Mouse (Mus musculus) erythroblast, adult 5-6 weeks (primary cell): ENCODE results near the gene Gm3409. TPM values are rescaled to one million over a fixed set of nuclear protein-coding genes. Genes with fewer than 3 reads are reported as not detected.
"Not testable (repeated sequence)": the region's sequence is repeated elsewhere in the genome, so short reads cannot be mapped to it uniquely, and the experiment has no call there.

ENCODE experiments used
- ATAC-seq: replicated peaks from 2 replicates; pipeline ENCODE4 v1.8.0; 2016; ENCODE audit warnings: moderate number of reproducible peaks, mild to moderate bottlenecking, moderate TSS enrichment, inconsistent platforms; ENCODE audit not compliant: poor library complexity, low FRiP score, severe bottlenecking
- total RNA-seq, 2 experiments: library from RNA; stranded (forward) in 1 of 2; stranded (reverse) in 1 of 2; fragments of 150-400 nt in 1 of 2; fragments of 200-764, 138-1000 nt in 1 of 2; gene quantifications; 2 replicates each; pipeline versions ENCODE4 v1.2.3 to v1.2.4; 2015 to 2017; ENCODE audit warnings: low replicate concordance in 2 of 2

Gm3409 gene
- total RNA-seq (2015; ENCODE audit: low replicate concordance) (not detected in 2 replicates), total RNA-seq (2017; ENCODE audit: low replicate concordance) (not detected in 2 replicates)

DNA sequence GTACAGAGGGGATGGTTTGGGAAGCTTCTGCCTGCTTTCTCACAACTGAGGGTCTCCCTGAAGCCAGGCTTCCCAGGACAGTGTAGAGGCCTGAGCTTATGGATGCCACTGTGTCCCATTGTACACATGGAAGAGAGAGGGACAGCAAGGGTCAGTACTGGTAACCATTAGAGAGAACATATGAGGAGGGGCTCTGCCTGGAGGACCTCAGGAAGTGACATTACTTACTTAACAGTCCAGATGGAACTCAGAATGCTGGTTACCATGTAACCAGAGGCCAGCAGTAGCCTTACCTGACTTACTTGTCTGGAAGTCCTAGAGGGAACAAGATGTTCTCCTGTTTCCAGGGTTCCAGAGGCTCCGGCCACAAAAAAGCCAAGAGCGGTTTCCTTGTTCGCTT, at the start of gene Gm3409:
Gene Gm3409, plus strand, starts transcription at position 301 of the 400 bp plus-strand sequence.
- not testable (repeated sequence) for ATAC-seq

DNA sequence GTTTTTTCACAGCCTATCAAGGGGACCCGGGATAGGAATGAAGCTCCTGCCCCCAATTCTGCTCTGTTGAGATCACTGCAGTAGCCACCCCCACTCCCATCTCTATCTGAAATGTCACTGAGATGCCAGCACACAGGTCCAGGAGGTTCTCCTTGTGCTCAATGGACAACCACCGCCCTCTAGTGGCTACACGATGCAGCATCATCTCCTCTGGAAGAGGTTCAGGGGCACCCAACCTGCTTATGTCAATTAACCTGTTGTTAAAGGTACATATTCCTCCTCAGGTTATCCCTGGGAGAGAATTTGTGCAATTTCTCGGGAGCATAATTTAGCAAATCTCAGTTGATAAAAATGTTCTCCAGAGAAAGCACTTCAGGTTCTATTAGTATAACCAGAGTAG, 48.5 kb upstream of the Gm3409 start:
- not testable (repeated sequence) for ATAC-seq

DNA sequence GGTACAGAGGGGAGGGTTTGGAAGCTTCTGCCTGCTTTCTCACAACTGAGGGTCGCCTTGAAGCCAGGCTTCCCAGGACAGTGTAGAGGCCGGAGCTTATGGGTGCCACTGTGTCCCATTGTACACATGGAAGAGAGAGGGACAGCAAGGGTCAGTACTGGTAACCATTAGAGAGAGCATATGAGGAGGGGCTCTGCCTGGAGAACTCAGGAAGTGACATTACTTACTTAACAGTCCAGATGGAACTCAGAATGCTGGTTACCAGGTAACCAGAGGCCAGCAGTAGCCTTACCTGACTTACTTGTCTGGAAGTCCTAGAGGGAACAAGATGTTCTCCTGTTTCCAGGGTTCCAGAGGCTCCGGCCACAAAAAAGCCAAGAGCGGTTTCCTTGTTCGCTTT, 46.4 kb upstream of the Gm3409 start, which contains the start of gene Gm6370:
Gene Gm6370, plus strand, starts transcription at position 301 of the 400 bp plus-strand sequence.
- ATAC-seq, result not testable (repeated sequence)

DNA sequence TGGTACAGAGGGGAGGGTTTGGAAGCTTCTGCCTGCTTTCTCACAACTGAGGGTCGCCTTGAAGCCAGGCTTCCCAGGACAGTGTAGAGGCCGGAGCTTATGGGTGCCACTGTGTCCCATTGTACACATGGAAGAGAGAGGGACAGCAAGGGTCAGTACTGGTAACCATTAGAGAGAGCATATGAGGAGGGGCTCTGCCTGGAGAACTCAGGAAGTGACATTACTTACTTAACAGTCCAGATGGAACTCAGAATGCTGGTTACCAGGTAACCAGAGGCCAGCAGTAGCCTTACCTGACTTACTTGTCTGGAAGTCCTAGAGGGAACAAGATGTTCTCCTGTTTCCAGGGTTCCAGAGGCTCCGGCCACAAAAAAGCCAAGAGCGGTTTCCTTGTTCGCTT, 35.3 kb upstream of the Gm3409 start, which contains the start of gene 4930449I24Rik:
Gene 4930449I24Rik, plus strand, starts transcription at position 301 of the 400 bp plus-strand sequence.
- not testable (repeated sequence) for ATAC-seq

DNA sequence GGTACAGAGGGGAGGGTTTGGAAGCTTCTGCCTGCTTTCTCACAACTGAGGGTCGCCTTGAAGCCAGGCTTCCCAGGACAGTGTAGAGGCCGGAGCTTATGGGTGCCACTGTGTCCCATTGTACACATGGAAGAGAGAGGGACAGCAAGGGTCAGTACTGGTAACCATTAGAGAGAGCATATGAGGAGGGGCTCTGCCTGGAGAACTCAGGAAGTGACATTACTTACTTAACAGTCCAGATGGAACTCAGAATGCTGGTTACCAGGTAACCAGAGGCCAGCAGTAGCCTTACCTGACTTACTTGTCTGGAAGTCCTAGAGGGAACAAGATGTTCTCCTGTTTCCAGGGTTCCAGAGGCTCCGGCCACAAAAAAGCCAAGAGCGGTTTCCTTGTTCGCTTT, 23.6 kb upstream of the Gm3409 start, which contains the start of gene Gm3402:
Gene Gm3402, plus strand, starts transcription at position 301 of the 400 bp plus-strand sequence.
- not testable (repeated sequence) for ATAC-seq

DNA sequence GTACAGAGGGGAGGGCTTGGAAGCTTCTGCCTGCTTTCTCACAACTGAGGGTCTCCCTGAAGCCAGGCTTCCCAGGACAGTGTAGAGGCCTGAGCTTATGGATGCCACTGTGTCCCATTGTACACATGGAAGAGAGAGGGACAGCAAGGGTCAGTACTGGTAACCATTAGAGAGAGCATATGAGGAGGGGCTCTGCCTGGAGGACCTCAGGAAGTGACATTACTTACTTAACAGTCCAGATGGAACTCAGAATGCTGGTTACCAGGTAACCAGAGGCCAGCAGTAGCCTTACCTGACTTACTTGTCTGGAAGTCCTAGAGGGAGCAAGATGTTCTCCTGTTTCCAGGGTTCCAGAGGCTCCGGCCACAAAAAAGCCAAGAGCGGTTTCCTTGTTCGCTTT, 11.9 kb upstream of the Gm3409 start, which contains the start of gene Gm3404:
Gene Gm3404, plus strand, starts transcription at position 301 of the 400 bp plus-strand sequence.
- not testable (repeated sequence) for ATAC-seq

DNA sequence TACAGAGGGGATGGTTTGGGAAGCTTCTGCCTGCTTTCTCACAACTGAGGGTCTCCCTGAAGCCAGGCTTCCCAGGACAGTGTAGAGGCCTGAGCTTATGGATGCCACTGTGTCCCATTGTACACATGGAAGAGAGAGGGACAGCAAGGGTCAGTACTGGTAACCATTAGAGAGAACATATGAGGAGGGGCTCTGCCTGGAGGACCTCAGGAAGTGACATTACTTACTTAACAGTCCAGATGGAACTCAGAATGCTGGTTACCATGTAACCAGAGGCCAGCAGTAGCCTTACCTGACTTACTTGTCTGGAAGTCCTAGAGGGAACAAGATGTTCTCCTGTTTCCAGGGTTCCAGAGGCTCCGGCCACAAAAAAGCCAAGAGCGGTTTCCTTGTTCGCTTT, 18.4 kb downstream of the Gm3409 start, which contains the start of gene Gm3415:
Gene Gm3415, plus strand, starts transcription at position 301 of the 400 bp plus-strand sequence.
- not testable (repeated sequence) for ATAC-seq

DNA sequence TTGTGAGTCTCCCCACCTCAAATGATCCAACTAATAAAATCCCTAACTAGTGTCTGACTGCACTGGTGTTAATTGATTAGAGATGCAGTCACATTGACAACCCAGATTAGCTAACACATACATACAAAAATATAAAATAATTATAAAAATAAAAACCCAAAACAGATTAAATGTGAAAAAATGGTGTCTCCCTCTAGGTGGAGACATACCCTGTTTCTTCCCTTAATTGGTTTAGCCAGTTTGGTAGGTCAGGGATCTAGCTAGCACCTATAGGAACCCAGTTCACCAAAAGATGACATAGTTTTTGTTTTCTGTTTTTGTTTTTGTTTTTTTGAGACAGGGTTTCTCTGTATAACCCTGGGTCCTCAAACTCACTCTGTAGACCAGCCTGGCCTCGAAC, 26.8 kb downstream of the Gm3409 start:
- no peak for ATAC-seq

DNA sequence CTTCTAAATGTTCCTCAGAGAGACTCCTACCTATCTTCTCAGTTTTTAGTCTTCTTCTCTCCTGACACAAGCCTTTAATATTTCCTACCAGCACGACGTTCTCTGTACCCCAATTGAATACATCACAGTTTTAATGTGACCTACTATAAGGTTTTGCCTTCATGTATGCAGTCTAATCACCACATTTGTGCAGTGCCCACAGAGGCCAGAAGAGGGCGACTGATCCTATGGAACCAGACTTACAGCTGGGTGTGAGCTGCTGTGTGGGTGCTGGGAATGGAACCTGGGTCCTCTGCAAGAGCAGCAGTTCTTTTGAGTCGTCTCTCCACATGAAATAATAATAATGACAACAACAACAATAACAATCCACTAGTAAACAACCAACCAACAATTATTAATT, 29.6 kb downstream of the Gm3409 start:
- no peak for ATAC-seq

DNA sequence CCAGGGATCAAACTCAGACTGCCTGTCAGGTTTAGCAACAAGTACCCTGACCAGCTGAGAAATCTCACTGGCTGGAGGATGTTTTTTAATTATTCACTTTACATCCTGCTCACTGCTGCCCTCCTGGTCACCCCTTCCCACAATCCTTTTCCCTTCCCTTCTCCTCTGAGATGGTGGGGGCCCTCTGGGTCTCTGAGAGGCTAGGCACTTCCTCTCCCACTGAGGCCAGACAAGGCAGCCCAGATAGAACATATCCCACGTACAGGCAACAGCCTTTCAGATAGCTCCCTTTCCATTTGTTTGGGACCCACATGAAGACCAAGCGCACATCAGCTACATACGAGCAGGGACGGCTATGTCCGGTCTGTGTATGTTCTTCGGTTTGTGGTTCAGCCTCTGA, 32.7 kb downstream of the Gm3409 start:
- not testable (repeated sequence) for ATAC-seq

DNA sequence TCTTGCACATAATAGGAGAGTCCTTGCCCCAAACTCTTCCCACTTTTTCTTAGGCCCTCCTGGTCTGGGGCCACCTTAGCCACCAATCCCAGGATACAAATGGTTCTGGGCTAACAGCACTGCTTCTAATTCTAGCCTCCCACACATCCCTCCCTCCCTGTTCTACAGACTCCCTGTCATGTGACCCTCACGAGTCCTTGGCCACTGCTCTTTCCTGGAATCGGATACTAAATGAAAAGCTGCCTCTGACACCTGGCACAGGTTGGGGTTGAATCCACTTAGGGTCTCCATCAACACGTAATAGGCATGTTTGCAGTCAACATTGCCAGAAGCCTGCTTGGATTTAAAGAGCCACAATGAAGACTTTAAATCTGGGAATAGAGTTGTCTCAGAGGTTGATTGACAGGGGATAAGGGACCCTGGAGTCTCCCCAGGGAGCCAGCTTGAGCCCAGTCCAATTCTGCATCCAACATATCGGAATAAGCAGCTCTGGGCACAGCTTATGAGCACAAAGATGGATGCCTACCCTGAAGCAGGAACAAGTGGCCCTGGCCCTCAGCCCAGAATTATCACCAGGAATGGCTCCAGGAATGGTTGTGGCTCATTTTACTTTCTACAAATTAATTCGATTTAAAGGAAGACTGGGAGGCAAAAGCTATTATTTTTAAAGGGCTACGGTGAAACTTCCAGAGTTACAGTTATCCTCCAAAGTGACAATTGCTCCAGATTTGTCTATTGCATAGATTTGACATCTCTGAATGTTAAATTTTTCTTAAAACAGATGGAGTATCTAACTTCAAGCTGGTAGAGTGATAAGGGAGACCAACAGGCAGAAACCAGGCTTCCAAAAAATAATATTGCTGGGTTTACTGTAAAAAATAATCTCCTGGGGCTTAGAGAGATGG, 34.6 kb downstream of the Gm3409 start:
- not testable (repeated sequence) for ATAC-seq

DNA sequence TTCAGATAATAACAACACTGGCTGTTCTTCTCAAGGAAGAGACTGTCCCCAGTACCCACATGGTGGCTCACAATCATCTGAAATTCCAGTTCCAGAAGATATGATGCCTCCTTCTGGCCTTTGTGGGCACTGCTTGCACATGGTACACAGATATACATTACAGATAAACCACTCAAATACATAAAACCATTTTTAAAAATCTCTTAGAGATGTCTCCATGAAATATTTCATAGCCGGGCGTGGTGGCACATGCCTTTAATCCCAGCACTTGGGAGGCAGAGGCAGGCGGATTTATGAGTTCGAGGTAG, 35.2 kb downstream of the Gm3409 start:
- ATAC-seq, result not testable (repeated sequence)

DNA sequence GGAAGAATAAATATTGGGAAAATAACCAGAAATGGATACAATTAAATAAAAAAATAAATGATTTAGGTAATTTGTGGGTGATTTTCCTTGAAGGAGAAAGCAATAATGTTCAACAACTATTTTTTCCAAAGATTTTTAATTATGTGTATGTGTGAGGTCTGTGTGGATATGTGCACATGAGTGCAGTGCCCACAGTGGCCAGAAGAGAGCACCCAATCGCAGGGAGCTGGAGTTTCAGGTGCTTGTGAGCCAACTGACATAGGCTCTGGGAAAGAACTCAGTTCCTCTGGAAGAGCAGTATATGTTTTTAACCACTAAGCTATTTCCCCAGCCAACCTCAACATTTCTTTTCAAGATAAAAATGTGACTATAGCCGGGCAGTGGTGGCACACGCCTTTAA, 39.2 kb downstream of the Gm3409 start:
- ATAC-seq, result no peak

DNA sequence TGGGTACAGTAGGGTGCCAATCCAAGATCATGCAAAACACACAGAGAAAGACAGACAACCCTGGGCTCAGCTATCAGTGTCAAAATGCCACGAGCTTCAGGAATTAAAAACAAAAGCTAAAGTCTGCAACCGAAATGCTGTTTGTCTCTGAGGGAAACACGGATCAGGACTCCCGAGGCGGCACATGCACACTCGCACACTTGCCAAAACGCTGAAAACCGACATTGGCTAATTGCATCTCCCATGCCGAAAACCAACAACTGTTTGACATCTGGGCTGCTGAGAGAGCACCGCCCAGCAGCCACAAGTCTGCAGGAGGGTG, 46.7 kb downstream of the Gm3409 start:
- ATAC-seq, result no peak

DNA sequence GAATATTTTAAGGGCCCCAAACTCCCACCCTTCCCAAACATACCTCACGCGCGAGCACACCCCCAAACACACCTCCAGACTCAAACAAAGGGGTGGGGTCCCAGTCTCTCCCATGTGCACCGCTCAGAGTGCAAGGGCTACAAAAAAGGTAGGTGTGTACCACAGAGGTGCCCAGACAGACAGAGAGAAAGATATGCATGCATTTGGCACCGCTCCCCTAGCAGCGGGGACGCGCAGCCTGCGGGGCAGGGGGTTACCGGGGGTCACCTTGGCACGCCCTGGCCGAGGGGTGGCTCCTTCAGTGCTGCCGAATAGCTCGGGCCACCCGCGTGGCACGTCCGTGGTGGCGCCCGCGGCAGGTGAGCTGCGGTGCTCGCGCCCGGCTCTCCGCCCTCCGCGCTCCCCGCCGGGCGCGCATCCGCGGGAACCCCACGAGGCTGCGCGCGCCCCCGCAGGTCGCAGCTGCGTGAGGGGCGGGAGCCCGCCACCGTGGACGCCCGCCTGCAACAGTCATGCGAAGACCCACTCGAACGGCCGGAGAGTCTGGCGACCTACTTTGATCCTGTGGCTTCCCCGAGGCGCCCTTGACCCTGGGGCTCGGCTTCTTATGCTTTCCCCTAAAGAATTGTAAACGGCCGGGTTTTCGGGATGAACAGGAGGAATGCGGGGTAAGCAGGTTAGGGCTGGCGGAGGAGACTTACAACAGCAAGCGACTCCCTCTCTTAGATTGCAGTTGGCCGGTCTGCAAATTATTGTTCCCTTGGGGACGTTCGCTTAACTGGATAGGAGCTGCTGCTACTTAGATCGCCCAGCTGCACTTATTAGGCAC, 47.2 kb downstream of the Gm3409 start, which contains the start of gene Gpr12:
Gene Gpr12, minus strand, starts transcription at position 762 of the 829 bp plus-strand sequence.
- no peak for ATAC-seq

DNA sequence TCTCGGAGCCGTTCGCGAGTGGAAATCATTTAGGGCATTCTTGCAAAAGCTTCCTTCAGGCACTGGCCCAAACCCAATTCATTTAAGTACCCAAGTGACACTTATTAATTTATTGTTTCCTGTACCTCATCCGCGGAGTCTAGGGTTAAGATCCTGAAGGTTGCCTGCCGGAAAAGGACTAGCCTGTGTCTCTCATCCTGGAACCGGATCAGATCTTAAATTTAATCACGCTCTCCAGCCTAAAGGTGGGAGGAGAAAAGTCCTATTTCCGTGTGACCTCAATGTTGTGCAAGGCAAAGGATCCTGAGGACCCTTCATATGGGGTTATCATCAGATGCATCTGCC, 47.8 kb downstream of the Gm3409 start:
- no peak for ATAC-seq

DNA sequence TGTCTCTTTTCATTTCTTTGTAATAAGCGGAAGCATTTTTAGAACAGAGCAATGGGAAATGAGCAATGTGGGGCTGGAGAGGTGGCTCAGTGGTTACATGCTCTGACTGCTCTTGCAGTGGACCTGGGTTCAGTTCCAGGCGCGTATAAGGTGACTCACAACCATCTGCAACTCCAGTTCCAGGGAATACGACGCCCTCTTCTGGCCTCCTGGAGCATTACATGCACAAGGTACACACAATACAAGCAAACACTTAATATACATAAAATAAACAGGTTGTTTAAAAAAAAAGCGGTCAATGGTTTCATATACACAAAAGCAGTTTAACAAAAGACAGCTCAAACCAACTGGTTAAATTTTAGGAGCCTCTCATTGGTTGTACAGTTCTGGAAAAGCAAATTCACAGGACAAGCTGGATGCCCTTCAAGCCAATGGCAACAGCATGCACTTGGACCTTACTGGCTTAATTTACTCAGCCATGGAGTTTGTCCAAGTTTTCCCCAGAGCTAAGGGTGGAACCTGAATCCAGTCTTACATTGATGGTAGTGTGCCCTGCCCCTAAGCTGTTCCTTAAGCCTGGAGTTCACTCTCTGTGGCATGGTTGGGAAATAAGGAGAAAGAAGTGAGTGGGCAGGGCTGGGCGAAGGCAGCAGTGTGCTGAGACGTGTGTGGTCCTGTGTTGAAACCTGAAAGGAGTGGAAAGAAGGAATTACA, 49.1 kb downstream of the Gm3409 start:
- ATAC-seq, result no peak
